In the genomic region with DNA sequence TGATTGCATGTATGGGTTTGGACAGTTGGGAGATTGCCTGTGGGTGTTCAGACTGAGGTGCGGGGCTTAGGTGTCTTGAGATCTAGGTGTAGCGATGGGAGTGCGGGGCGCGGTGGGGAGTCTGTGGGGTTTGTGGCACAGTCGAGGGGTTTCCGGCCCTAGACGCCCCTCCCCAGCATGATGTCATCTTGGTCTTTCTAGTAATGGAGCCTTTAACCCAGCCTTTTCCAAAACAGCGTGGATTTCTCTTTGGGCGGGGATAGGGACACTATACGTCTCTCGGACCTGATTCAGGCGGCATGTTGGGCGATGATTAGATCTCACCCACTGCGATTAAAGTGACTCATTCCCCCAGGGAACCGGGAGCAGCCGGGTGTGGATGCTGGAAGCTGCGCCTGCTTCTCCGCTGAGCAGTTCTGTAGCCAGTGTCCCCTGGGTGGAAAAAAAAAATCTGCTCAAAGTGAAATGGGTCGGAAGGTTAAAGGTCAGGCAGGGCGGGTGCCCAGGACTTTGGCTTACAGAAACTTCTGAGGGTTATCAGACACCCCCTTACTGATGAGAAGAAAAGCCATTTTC, we compare ENCODE assay signal across 8 mouse cellular contexts. TPM values are rescaled to one million over a fixed set of nuclear protein-coding genes. Genes with fewer than 3 reads are reported as not detected.
DNase-seq lines count a peak whose midpoint lies in the region; ATAC-seq lines count a peak whose summit lies in the region.

No protein-coding gene starts in this region.

- 1% methylated on average over 21 of the region's 21 CpGs for WGBS in intestine, embryonic 14.5 days
- 1% methylated on average over 21 of the region's 21 CpGs for WGBS in midbrain, embryonic 14.5 days
- WGBS in stomach, embryonic 15.5 days, result 2% methylated on average over 21 of the region's 21 CpGs

- H3K9ac ChIP-seq in intestine, embryonic 14.5 days (ENCODE audit: low read length), result peak overlapping the region; percentile 91
- peak overlapping the region; percentile 97 for H3K9ac ChIP-seq in midbrain, embryonic 14.5 days (replicated peaks; ENCODE audit: low read length)
- H3K9ac ChIP-seq in stomach, embryonic 15.5 days, result peak overlapping the region; percentile 98

- no peak for ATAC-seq in megakaryocyte, adult 5-6 weeks (ENCODE audit: poor library complexity, severe bottlenecking)
- ATAC-seq in intestine, embryonic 14.5 days (replicated peaks; ENCODE audit: low FRiP score, low TSS enrichment, low read depth), result peak; percentile 21
- ATAC-seq in midbrain, embryonic 14.5 days (ENCODE audit: low FRiP score, low TSS enrichment), result 0 out of 2 replicates have a peak, but pooled peaks have one; percentile 19
- peak; percentile 4; the same call in 1 of the 2 replicates for ATAC-seq in stomach, embryonic 15.5 days (ENCODE audit: insufficient read depth, low FRiP score, low read depth)

- peak overlapping the region; percentile 80 for H3K27ac ChIP-seq in intestine, embryonic 14.5 days (ENCODE audit: low read depth)
- H3K27ac ChIP-seq in midbrain, embryonic 14.5 days (replicated peaks; ENCODE audit: low read depth, low read length), result peak overlapping the region; percentile 87
- H3K27ac ChIP-seq in stomach, embryonic 15.5 days, result peak overlapping the region; percentile 90

- no peaks in the 10 kb centered on the region for H3K27me3 ChIP-seq in megakaryocyte, embryonic 14.5 days (replicated peaks)
- H3K27me3 ChIP-seq in intestine, embryonic 14.5 days (replicated peaks; ENCODE audit: control insufficient read depth, insufficient read depth, low read length), result no peaks in the 10 kb centered on the region
- H3K27me3 ChIP-seq in midbrain, embryonic 14.5 days (ENCODE audit: control insufficient read depth, insufficient read depth, low read length), result no peaks in the 10 kb centered on the region
- no peaks in the 10 kb centered on the region for H3K27me3 ChIP-seq in stomach, embryonic 15.5 days (replicated peaks)

- H3K36me3 ChIP-seq in megakaryocyte, embryonic 14.5 days (replicated peaks; ENCODE audit: low read length), result peaks cover 31% of the 10 kb centered on the region
- H3K36me3 ChIP-seq in intestine, embryonic 14.5 days (ENCODE audit: control insufficient read depth, insufficient read depth, low read length), result 0 out of 2 replicates have a peak, but pooled peaks cover 4% of the 10 kb centered on the region
- 0 out of 2 replicates have a peak, but pooled peaks cover 4% of the 10 kb centered on the region for H3K36me3 ChIP-seq in midbrain, embryonic 14.5 days (ENCODE audit: control insufficient read depth, insufficient read depth, low read length)
- H3K36me3 ChIP-seq in stomach, embryonic 15.5 days, result no peaks in the 10 kb centered on the region

- H3K4me3 ChIP-seq in megakaryocyte, embryonic 14.5 days (replicated peaks), result peak overlapping the region; percentile 98
- H3K4me3 ChIP-seq in intestine, embryonic 14.5 days (ENCODE audit: low read depth, low read length), result peak overlapping the region; percentile 96
- peak overlapping the region; percentile 87 for H3K4me3 ChIP-seq in midbrain, embryonic 14.5 days (replicated peaks; ENCODE audit: low read depth, low read length)
- H3K4me3 ChIP-seq in stomach, embryonic 15.5 days (replicated peaks), result peak overlapping the region; percentile 100

- peaks cover 87% of the 10 kb centered on the region for H3K4me1 ChIP-seq in megakaryocyte, embryonic 14.5 days
- peaks cover 17% of the 10 kb centered on the region for H3K4me1 ChIP-seq in intestine, embryonic 14.5 days (replicated peaks; ENCODE audit: control insufficient read depth, insufficient read depth, low read length)
- H3K4me1 ChIP-seq in midbrain, embryonic 14.5 days (ENCODE audit: control insufficient read depth, insufficient read depth, low read length), result peaks cover 6% of the 10 kb centered on the region
- H3K4me1 ChIP-seq in stomach, embryonic 15.5 days, result peaks cover 25% of the 10 kb centered on the region

- DNase-seq in embryo, embryonic 10.5 days (ENCODE audit: low spot score), result peak; percentile 77
- peak; percentile 53 for DNase-seq in gastrocnemius, postnatal 25 days
- peak; percentile 82 for DNase-seq in intestine, embryonic 14.5 days (ENCODE audit: low spot score)
- peak; percentile 43 for DNase-seq in left cerebral cortex, postnatal 4 days
- peak; percentile 81 for DNase-seq in midbrain, embryonic 14.5 days

- intact Hi-C loops in left cerebral cortex, postnatal 4 days (cut with DNase I), result no loop called here

- no peaks in the 10 kb centered on the region for H3K9me3 ChIP-seq in megakaryocyte, embryonic 14.5 days
- no peaks in the 10 kb centered on the region for H3K9me3 ChIP-seq in intestine, embryonic 14.5 days (ENCODE audit: control insufficient read depth, low read length)
- no peaks in the 10 kb centered on the region for H3K9me3 ChIP-seq in midbrain, embryonic 14.5 days (ENCODE audit: control insufficient read depth, low read length)
- no peaks in the 10 kb centered on the region for H3K9me3 ChIP-seq in stomach, embryonic 15.5 days

- peak overlapping the region; percentile 81 for H3K4me2 ChIP-seq in intestine, embryonic 14.5 days (ENCODE audit: low read length)
- peak overlapping the region; percentile 75 for H3K4me2 ChIP-seq in midbrain, embryonic 14.5 days (ENCODE audit: low read length)
- H3K4me2 ChIP-seq in stomach, embryonic 15.5 days, result peak overlapping the region; percentile 94

RNA-seq across cellular contexts. Expression of a gene that starts 1.0 kb away (rescaled TPM):
- polyA plus RNA-seq in megakaryocyte, embryonic 14.5 days (2012; ENCODE audit: insufficient read depth, low replicate concordance), result 22.5 and 22.9 TPM in 2 replicates
- 42.0 and 48.3 TPM in 2 replicates for total RNA-seq in megakaryocyte, adult 5-6 weeks (2015)
- 61.8 and 75.5 TPM in 2 replicates for total RNA-seq in megakaryocyte, adult 5-6 weeks (2017)
- total RNA-seq in gastrocnemius, postnatal 25 days (2021), result 10 to 100 TPM; 42.9 to 45.5 TPM
- polyA plus RNA-seq in intestine, embryonic 14.5 days (2014; fragmentation: Nextera tagmentation; extraction: Ambion mirVana), result 70.0 and 77.7 TPM in 2 replicates
- total RNA-seq in left cerebral cortex, postnatal 4 days (2021), result 100 to 1,000 TPM; 216 to 228 TPM
- 95.4 and 103 TPM in 2 replicates for polyA plus RNA-seq in midbrain, embryonic 14.5 days (2014; fragmentation: Nextera tagmentation; extraction: Ambion mirVana)
- 78.4 TPM in 2 replicates for polyA plus RNA-seq in stomach, embryonic 15.5 days (2015; fragmentation: Nextera tagmentation; extraction: Ambion mirVana)

RNA-seq across cellular contexts. Expression of a gene that starts 23.3 kb away (rescaled TPM):
- 28.4 and 49.7 TPM in 2 replicates for polyA plus RNA-seq in megakaryocyte, embryonic 14.5 days (2012; ENCODE audit: insufficient read depth, low replicate concordance)
- total RNA-seq in megakaryocyte, adult 5-6 weeks (2015), result 8.0 and 8.4 TPM in 2 replicates
- 28.3 and 43.5 TPM in 2 replicates for total RNA-seq in megakaryocyte, adult 5-6 weeks (2017)
- total RNA-seq in gastrocnemius, postnatal 25 days (2021), result 10 to 100 TPM; 14.5 to 18.4 TPM
- 39.0 and 42.1 TPM in 2 replicates for polyA plus RNA-seq in intestine, embryonic 14.5 days (2014; fragmentation: Nextera tagmentation; extraction: Ambion mirVana)
- 10 to 100 TPM; 48.7 to 55.4 TPM for total RNA-seq in left cerebral cortex, postnatal 4 days (2021)
- 37.9 and 40.2 TPM in 2 replicates for polyA plus RNA-seq in midbrain, embryonic 14.5 days (2014; fragmentation: Nextera tagmentation; extraction: Ambion mirVana)
- 50.7 and 58.0 TPM in 2 replicates for polyA plus RNA-seq in stomach, embryonic 15.5 days (2015; fragmentation: Nextera tagmentation; extraction: Ambion mirVana)
